Mouse (Mus musculus) heart, embryonic 11.5 days (tissue): ENCODE measurements around the gene Tusc2. TPM values are rescaled to one million over a fixed set of nuclear protein-coding genes. Genes with fewer than 3 reads are reported as not detected.
"Not testable (repeated sequence)": the region's sequence is repeated elsewhere in the genome, so short reads cannot be mapped to it uniquely, and the experiment has no call there.

Experiments
- ATAC-seq: fragments of 200-750 bp; cut with Nextera tagmentation; replicated peaks from 2 replicates; pipeline ENCODE4 v1.8.0; 2017; ENCODE audit warnings: moderate library complexity; ENCODE audit not compliant: insufficient number of reproducible peaks, low FRiP score, low TSS enrichment
- H3K27ac ChIP-seq: fragments of 300-500 bp; sonication (generic); 2 replicates; pipeline ENCODE4 v1.5.1; 2014; ENCODE audit warnings: mild to moderate bottlenecking, low read depth, low read length
- H3K27me3 ChIP-seq: fragments of 300-500 bp; sonication (generic); 2 replicates; pipeline ENCODE4 v1.6.1; 2014; ENCODE audit warnings: mild to moderate bottlenecking, low read length, mixed read lengths; ENCODE audit not compliant: control insufficient read depth, insufficient read depth
- H3K36me3 ChIP-seq: fragments of 300-500 bp; sonication (generic); 2 replicates; pipeline ENCODE4 v1.6.1; 2014; ENCODE audit warnings: mild to moderate bottlenecking, low read length, moderate library complexity, mixed read lengths; ENCODE audit not compliant: control insufficient read depth, insufficient read depth
- H3K4me1 ChIP-seq: fragments of 300-500 bp; sonication (generic); 2 replicates; pipeline ENCODE4 v1.6.1; 2014; ENCODE audit warnings: low read length; ENCODE audit not compliant: control insufficient read depth, insufficient read depth
- H3K4me2 ChIP-seq: fragments of 300-500 bp; sonication (generic); 2 replicates; pipeline ENCODE4 v1.6.1; 2014; ENCODE audit warnings: mild to moderate bottlenecking, moderate library complexity
- H3K4me3 ChIP-seq: fragments of 300-500 bp; sonication (generic); 2 replicates; pipeline ENCODE4 v1.5.1; 2014; ENCODE audit warnings: low read depth, low read length
- H3K9ac ChIP-seq: fragments of 300-500 bp; sonication (generic); 2 replicates; pipeline ENCODE4 v1.6.1; 2014; ENCODE audit warnings: mild to moderate bottlenecking, low read depth, low read length, moderate library complexity
- H3K9me3 ChIP-seq: fragments of 300-500 bp; sonication (generic); replicated peaks from 2 replicates; pipeline ENCODE4 v1.6.1; 2016; ENCODE audit warnings: low read length; ENCODE audit not compliant: control insufficient read depth
- WGBS: fragments of 180-500 bp; shearing (Covaris S2); extraction: QIAGEN DNeasy Blood & Tissue Kit; methylation state at CpG from one replicate; pipeline ENCODE4 v1.1.7; 2014; ENCODE audit not compliant: insufficient replicate concordance; 5-methylcytosine and 5-hydroxymethylcytosine counted together
- polyA plus RNA-seq: library from polyadenylated mRNA; unstranded; fragments of >200 nt; fragmentation: Nextera tagmentation; extraction: Ambion mirVana; gene quantifications from 2 replicates; pipeline ENCODE4 v1.2.1, GENCODE M21; 2014

Tusc2 gene
- polyA plus RNA-seq, 1 experiment from 2014 or later: 63.3 TPM

- peak overlapping the region; percentile 98 for H3K27ac ChIP-seq
- peaks cover 43% of the 10 kb centered on the region for H3K4me1 ChIP-seq
- peak; percentile 87 for ATAC-seq
- H3K27me3 ChIP-seq: peaks cover 19% of the 10 kb centered on the region
- peak overlapping the region; percentile 97 for H3K9ac ChIP-seq
- 1% methylated on average over 53 of the region's 53 CpGs for WGBS
- H3K9me3 ChIP-seq: no peaks in the 10 kb centered on the region
- H3K36me3 ChIP-seq: peaks cover 19% of the 10 kb centered on the region
- peak overlapping the region; percentile 98 for H3K4me2 ChIP-seq
- peak overlapping the region; percentile 84 for H3K4me3 ChIP-seq
Measured at GRCm38 (mm10) chr9:107554319-107554825, 8.7 kb upstream of the Tusc2 start.

DNA sequence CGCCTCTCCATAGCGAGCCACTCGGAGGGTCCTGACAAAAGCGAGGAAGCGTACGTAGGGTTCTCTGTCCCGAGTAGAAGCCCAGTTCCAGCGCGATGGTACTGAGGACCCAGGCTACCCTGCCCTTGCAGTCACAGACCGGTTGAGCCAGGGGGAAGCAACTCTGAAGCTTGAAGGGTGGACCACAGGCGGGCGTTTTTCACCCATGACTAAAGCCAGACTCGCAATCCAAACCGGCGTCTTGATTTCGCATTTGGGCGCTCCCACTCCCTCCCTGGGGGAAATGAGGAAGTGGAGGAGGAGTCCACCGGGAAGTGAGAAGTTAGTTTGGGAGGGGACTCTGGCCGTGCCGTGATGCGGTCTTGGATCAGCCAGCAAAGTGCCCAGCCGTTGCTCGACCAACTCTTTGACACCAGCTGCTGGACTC is 8.0 kb upstream of the Tusc2 start:
- H3K4me2 ChIP-seq: peak overlapping the region; percentile 98
- no peaks in the 10 kb centered on the region for H3K9me3 ChIP-seq
- under 1% methylated on average over 23 of the region's 23 CpGs for WGBS
- H3K27me3 ChIP-seq: peaks cover 14% of the 10 kb centered on the region
- ATAC-seq: peak; percentile 22; the same call in 1 of the 2 replicates
- H3K4me3 ChIP-seq: peak overlapping the region; percentile 84
- peak overlapping the region; percentile 98 for H3K27ac ChIP-seq
- H3K4me1 ChIP-seq: peaks cover 43% of the 10 kb centered on the region
- H3K36me3 ChIP-seq: peaks cover 22% of the 10 kb centered on the region
- peak overlapping the region; percentile 97 for H3K9ac ChIP-seq

DNA sequence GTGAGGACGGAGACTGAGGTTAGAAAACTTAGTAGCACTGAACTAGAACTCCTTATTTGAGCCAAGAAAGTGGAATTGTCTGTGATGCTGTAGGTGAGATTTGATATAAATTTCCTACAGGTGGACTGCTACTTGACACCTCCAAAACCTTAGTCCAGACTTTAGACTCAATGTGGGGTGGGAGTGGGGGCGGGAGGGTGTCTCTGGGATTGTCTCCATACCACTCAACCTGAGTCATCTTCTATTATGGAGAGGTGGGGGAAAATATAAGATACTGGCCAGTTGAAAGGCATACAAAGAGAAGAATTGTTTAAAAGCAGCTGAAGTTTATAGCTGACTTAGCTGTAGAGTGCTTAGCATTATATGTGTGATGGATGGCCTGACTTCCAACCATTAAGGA is 7.4 kb upstream of the Tusc2 start:
- Histone ChIP-seq H3K9ac (peak overlapping the region; percentile 97), H3K27me3 (peaks cover 7% of the 10 kb centered on the region), H3K36me3 (peaks cover 25% of the 10 kb centered on the region), H3K4me3 (peak overlapping the region; percentile 84), H3K4me2 (peak overlapping the region; percentile 98), H3K9me3 (no peaks in the 10 kb centered on the region), H3K4me1 (peaks cover 41% of the 10 kb centered on the region), H3K27ac (peak overlapping the region; percentile 98)
- 32% methylated on average over 2 of the region's 2 CpGs for WGBS
- ATAC-seq: no peak

GRCm38 (mm10) chr9:107556346-107556745 is 6.7 kb upstream of the Tusc2 start:
- peak overlapping the region; percentile 97; the same call in 1 of the 2 replicates for H3K9ac ChIP-seq
- no peak overlapping the region for H3K27ac ChIP-seq

DNA sequence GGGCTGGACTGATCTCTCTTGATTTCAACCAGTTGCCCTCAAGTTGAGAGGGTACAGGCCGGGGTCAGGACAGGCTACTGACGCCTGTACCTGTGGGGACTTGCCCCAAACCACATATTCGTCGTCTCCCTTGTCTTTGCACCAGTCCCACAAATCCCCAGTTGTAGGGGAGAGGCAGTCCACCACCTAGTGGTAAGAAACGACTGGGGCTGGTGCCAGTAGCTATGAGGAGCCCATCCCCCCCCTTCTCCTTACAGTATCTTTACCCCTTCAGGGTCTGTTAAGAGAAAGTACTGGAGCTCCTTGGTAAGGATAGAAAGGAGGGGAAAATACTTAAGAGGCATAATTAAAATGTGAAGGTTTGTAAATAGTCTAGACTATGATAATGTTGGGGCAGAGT is 2.5 kb downstream of the Tusc2 start:
- 43% methylated on average over 5 of the region's 5 CpGs for WGBS
- Histone ChIP-seq H3K4me2 (0 out of 2 replicates have a peak overlapping the region, but pooled peaks have one; percentile 14), H3K36me3 (peaks cover 21% of the 10 kb centered on the region), H3K4me1 (peaks cover 32% of the 10 kb centered on the region), H3K27ac (0 out of 2 replicates have a peak overlapping the region, but pooled peaks have one; percentile 4)
- not testable (repeated sequence) for H3K9ac ChIP-seq, H3K27me3 ChIP-seq, ATAC-seq, H3K4me3 ChIP-seq, H3K9me3 ChIP-seq

More at GRCm38 (mm10) chr9:107556346-107556745, 6.7 kb upstream of the Tusc2 start:
- Histone ChIP-seq H3K36me3 (peaks cover 30% of the 10 kb centered on the region), H3K4me3 (peak overlapping the region; percentile 84), H3K4me2 (peak overlapping the region; percentile 98), H3K4me1 (peaks cover 35% of the 10 kb centered on the region), H3K9me3 (no peaks in the 10 kb centered on the region), H3K27me3 (peaks cover 3% of the 10 kb centered on the region; the same call in 1 of the 2 replicates)
- 64% methylated on average over 3 of the region's 3 CpGs for WGBS
- no peak for ATAC-seq

DNA sequence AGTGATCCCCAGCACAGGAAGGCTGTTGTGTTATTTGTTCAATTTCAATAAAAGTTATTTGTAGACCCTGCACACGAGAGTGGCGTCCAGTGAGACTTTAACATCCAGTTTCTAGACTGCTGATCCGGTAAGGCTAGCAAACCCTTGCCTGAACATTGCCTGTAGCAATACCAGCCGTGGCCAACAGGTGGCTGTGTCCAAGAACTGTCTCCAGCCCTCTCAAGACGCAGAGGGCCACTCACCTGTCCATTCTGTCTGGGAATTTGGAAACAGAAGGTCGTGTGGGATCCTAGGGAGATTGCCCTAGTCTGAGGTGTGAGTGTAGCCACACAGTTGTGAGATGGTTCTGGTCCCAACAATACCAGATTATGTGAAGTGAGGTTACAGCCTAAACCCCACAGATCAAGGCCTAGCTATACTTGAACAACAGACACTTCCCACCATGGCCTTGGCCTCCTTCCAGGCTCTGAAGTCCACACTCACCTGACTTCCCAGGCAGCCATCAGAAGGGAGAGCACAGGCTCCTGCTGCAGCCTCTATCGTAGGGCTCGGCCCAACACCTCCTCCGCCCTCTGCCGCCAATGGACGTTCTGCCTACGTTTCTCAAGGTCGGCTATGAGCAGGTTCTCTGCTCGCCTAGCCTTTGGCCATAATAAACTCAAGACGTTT is 3.1 kb downstream of the Tusc2 start:
- 0 out of 2 replicates have a peak overlapping the region, but pooled peaks have one; percentile 10 for H3K4me3 ChIP-seq
- H3K27ac ChIP-seq: peak overlapping the region; percentile 86
- H3K4me2 ChIP-seq: peak overlapping the region; percentile 93
- H3K36me3 ChIP-seq: peaks cover 19% of the 10 kb centered on the region
- 49% methylated on average over 15 of the region's 15 CpGs for WGBS
- 0 out of 2 replicates have a peak overlapping the region, but pooled peaks have one; percentile 39 for H3K9ac ChIP-seq
- H3K27me3 ChIP-seq: no peaks in the 10 kb centered on the region
- no peaks in the 10 kb centered on the region for H3K9me3 ChIP-seq
- no peak for ATAC-seq
- H3K4me1 ChIP-seq: peaks cover 38% of the 10 kb centered on the region

GRCm38 (mm10) chr9:107566855-107567254 is 3.8 kb downstream of the Tusc2 start:
- H3K4me3 ChIP-seq: peak overlapping the region; percentile 3; the same call in 1 of the 2 replicates
- H3K9me3 ChIP-seq: no peaks in the 10 kb centered on the region
- peak overlapping the region; percentile 93 for H3K4me2 ChIP-seq
- H3K36me3 ChIP-seq: peaks cover 16% of the 10 kb centered on the region
- WGBS: 62% methylated on average over 3 of the region's 3 CpGs
- H3K27me3 ChIP-seq: no peaks in the 10 kb centered on the region
- peaks cover 44% of the 10 kb centered on the region for H3K4me1 ChIP-seq
- H3K9ac ChIP-seq: no peak overlapping the region
- H3K27ac ChIP-seq: peak overlapping the region; percentile 86
- ATAC-seq: no peak

- Histone ChIP-seq H3K4me2 (peak within 1 kb of the TSS; percentile 93), H3K4me3 (peak within 1 kb of the TSS; percentile 85), H3K9me3 (no peaks in the 10 kb centered on the region), H3K27ac (peak within 1 kb of the TSS; percentile 86), H3K4me1 (peaks cover 46% of the 10 kb centered on the region), H3K9ac (peak within 1 kb of the TSS; percentile 92), H3K36me3 (peaks cover 16% of the 10 kb centered on the region), H3K27me3 (no peaks in the 10 kb centered on the region)
- 9% methylated on average over 18 of the region's 18 CpGs for WGBS
- no peak for ATAC-seq
Measured at GRCm38 (mm10) chr9:107567702-107568319, 4.8 kb downstream of the Tusc2 start, which contains the start of gene Hyal2. Gene Hyal2, plus strand, starts transcription at chr9:107567945.
